Mouse (Mus musculus) bone marrow macrophage, adult 2 months (primary cell): ENCODE data around the gene Btn1a1. TPM values are rescaled to one million over a fixed set of nuclear protein-coding genes. Genes with fewer than 3 reads are reported as not detected.

Experiments used
- H3K27ac ChIP-seq: 2 replicates; pipeline ENCODE4 v1.5.1; 2012; ENCODE audit warnings: low read depth, low read length; ENCODE audit not compliant: insufficient read depth
- H3K4me1 ChIP-seq: 2 replicates; pipeline ENCODE4 v1.6.1; 2012; ENCODE audit warnings: low read length; ENCODE audit not compliant: control insufficient read depth, insufficient read depth
- H3K4me3 ChIP-seq: 2 replicates; pipeline ENCODE4 v1.5.1; 2012; ENCODE audit warnings: mild to moderate bottlenecking, low read length, moderate library complexity; ENCODE audit not compliant: insufficient read depth
- CTCF ChIP-seq: IDR thresholded peaks from 2 replicates; pipeline ENCODE4 v1.5.1; 2012; ENCODE audit warnings: low read depth, mild to moderate bottlenecking, low read length, moderate library complexity
- POLR2A ChIP-seq: IDR thresholded peaks from 2 replicates; pipeline ENCODE4 v1.6.1; 2012; ENCODE audit warnings: mild to moderate bottlenecking, low read depth, low read length, borderline replicate concordance
- polyA plus RNA-seq: library from polyadenylated mRNA; stranded (reverse); fragments of >200 nt; gene quantifications from 2 replicates; pipeline ENCODE4 v1.2.4, GENCODE M21; 2012; ENCODE audit not compliant: missing spikeins, insufficient read depth, insufficient read length

Gene Btn1a1
- polyA plus RNA-seq, 1 experiment, result not detected

- TF ChIP-seq POLR2A, result no peak
- no peak for TF ChIP-seq CTCF
- Histone ChIP-seq H3K27ac (peak overlapping the region; percentile 64), H3K4me1 (peaks cover 4% of the 10 kb centered on the region), H3K4me3 (peak overlapping the region; percentile 75)
These were observed 20.0 kb downstream of the Btn1a1 start for GRCm38 (mm10) chr13:23445561-23446320.

- peak overlapping the region; percentile 64 for H3K27ac ChIP-seq
- TF ChIP-seq CTCF (no peak), POLR2A (no peak)
- H3K4me1 ChIP-seq, result peaks cover 4% of the 10 kb centered on the region
- peak overlapping the region; percentile 71 for H3K4me3 ChIP-seq
These were observed 20.5 kb downstream of the Btn1a1 start for GRCm38 (mm10) chr13:23445156-23445555.

GRCm38 (mm10) chr13:23444451-23444850 lies 21.2 kb downstream of the Btn1a1 start:
- TF ChIP-seq POLR2A, result no peak
- no peak for TF ChIP-seq CTCF
- Histone ChIP-seq H3K4me1 (peaks cover 4% of the 10 kb centered on the region), H3K27ac (no peak overlapping the region), H3K4me3 (no peak overlapping the region)

- TF ChIP-seq CTCF (no peak), POLR2A (no peak)
- H3K4me3 ChIP-seq, result no peak overlapping the region
- no peak overlapping the region for H3K27ac ChIP-seq
- H3K4me1 ChIP-seq, result peaks cover 8% of the 10 kb centered on the region
These were observed 25.8 kb downstream of the Btn1a1 start for GRCm38 (mm10) chr13:23439901-23440300.

- peak overlapping the region; percentile 78 for H3K4me3 ChIP-seq
- H3K4me1 ChIP-seq, result peaks cover 7% of the 10 kb centered on the region
- TF ChIP-seq POLR2A, result no peak
- no peak overlapping the region for H3K27ac ChIP-seq
These were observed 27.2 kb downstream of the Btn1a1 start for GRCm38 (mm10) chr13:23438521-23438920.

- H3K4me1 ChIP-seq, result peaks cover 7% of the 10 kb centered on the region
- TF ChIP-seq CTCF, result no peak
- TF ChIP-seq POLR2A, result no peak
- H3K4me3 ChIP-seq, result peak overlapping the region; percentile 78
- no peak overlapping the region for H3K27ac ChIP-seq
These were observed 27.8 kb downstream of the Btn1a1 start for GRCm38 (mm10) chr13:23437908-23438307.

GRCm38 (mm10) chr13:23436861-23437822 lies 28.6 kb downstream of the Btn1a1 start:
- H3K27ac ChIP-seq, result peak overlapping the region; percentile 1
- H3K4me3 ChIP-seq, result peak overlapping the region; percentile 78
- peaks cover 7% of the 10 kb centered on the region for H3K4me1 ChIP-seq
- TF ChIP-seq CTCF (no peak), POLR2A (no peak)

GRCm38 (mm10) chr13:23436231-23436661 lies 29.5 kb downstream of the Btn1a1 start:
- peak overlapping the region; percentile 36 for H3K4me3 ChIP-seq

GRCm38 (mm10) chr13:23435676-23436075 lies 30.0 kb downstream of the Btn1a1 start:
- H3K4me3 ChIP-seq, result no peak overlapping the region

More at GRCm38 (mm10) chr13:23436231-23436661, 29.5 kb downstream of the Btn1a1 start:
- peaks cover 7% of the 10 kb centered on the region for H3K4me1 ChIP-seq
- no peak overlapping the region for H3K27ac ChIP-seq
- TF ChIP-seq CTCF, result no peak
- no peak for TF ChIP-seq POLR2A

GRCm38 (mm10) chr13:23435241-23435640 lies 30.5 kb downstream of the Btn1a1 start:
- Histone ChIP-seq H3K27ac (no peak overlapping the region), H3K4me3 (no peak overlapping the region)
- TF ChIP-seq POLR2A (no peak), CTCF (no peak)

More at GRCm38 (mm10) chr13:23435676-23436075, 30.0 kb downstream of the Btn1a1 start:
- no peak for TF ChIP-seq POLR2A
- Histone ChIP-seq H3K27ac (no peak overlapping the region), H3K4me1 (peaks cover 7% of the 10 kb centered on the region)

More at GRCm38 (mm10) chr13:23435241-23435640, 30.5 kb downstream of the Btn1a1 start:
- H3K4me1 ChIP-seq, result peaks cover 7% of the 10 kb centered on the region
